Mouse (Mus musculus): ENCODE results near the gene Nek3.
A peak's percentile ranks its signal among the peaks of the same experiment; 100 is the strongest.

Nek3 gene

GRCm38 (mm10) chr8:22143764-22144491 is 22.3 kb downstream of the Nek3 start:
- no peak for DNase-seq (ENCODE audit: low spot score in 2 of 2)

DNA sequence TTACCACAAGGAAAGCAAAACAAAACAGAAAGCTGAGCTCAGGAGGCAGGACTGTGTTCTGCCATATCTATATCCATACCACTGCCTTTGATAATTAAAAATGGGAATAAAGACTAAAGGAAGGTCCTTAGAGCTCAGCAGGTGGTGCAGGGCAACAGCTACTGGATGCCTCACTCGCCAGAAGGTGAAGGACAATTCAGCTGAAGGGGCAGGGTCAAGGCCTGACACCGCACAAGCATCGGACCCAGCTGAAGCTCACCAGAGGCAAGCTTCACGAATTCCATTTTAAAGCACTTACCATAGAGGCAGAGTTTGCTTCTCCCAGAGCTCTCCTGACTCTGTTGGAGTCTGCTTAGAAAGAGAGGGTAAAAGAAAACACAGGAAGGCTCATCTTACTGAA is 23.6 kb downstream of the Nek3 start:
- no peak for DNase-seq (ENCODE audit: low spot score in 2 of 2)

DNA sequence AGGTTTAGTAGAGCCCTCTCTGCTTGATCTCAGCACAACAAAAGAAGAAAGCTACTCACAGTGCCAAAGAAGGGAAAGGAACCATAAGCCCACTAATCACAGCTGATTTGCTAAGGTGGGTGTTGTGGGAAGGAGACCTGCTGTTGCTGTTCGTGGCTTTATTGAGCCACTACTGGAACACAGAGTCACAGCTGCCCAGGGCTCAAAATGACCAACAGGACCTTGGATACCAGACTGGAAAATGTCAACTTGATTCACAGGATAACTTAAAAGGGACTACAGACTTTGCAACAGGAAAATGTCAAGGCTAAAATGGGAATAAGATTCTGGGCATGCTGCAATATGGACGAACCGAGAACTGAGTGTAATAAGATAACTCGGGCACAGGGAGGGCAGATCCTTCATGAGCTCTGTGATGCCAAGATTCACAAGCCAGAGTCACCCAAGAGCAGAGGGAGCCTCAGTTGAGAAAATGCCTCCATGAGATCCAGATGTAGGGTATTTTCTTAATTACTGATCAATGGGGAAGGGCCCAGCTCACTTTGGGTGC is 24.3 kb downstream of the Nek3 start:
- no peak for DNase-seq (ENCODE audit: low spot score in 2 of 2)

- peak; percentile 12 to 37 for DNase-seq (ENCODE audit: low spot score in 2 of 2)
Observed at GRCm38 (mm10) chr8:22136462-22136861, 29.8 kb downstream of the Nek3 start.

DNA sequence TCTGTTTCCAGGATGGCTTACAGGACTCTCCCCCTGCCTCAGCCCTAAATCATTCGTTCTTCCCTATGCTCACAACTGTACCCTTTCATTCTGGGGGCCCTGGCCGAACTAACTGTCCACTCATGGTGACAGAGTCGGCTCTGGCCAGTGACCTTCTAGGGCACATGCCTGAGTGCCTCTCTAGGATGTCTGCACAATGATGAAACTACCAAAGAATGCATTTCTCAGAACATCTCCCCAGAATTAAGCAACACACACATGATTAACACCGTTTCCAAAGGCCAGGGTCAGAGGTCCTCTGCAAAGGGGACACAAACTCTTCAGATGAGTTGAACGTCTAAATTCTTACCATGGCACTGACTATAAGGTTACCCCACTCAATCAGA is 31.5 kb downstream of the Nek3 start:
- DNase-seq (ENCODE audit: low spot score in 2 of 2): no peak

- DNase-seq (ENCODE audit: low spot score in 2 of 2): no peak
Observed at GRCm38 (mm10) chr8:22134078-22134749, 32.0 kb downstream of the Nek3 start.

DNA sequence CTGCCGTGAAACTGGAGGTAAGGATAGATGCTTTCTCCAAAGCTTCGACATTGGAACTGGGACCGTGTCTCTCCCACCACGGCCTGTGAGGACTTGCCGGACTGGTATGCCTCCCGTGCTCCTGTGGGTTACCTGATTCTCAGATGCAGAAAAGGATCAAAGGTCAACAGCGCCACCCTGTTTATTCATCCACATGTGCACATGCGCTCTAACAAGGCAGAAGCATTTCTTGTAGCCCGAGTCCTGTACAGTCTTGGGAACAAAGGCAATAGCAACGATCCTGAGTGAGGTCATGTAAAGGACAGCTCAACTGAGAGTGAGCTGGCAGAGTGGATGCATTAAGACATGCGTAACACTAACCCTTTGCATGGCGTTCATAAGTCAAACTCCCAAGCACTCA is 34.2 kb downstream of the Nek3 start:
- peak in 1 of 2 experiments; percentile 29 for DNase-seq (ENCODE audit: low spot score in 2 of 2)

DNA sequence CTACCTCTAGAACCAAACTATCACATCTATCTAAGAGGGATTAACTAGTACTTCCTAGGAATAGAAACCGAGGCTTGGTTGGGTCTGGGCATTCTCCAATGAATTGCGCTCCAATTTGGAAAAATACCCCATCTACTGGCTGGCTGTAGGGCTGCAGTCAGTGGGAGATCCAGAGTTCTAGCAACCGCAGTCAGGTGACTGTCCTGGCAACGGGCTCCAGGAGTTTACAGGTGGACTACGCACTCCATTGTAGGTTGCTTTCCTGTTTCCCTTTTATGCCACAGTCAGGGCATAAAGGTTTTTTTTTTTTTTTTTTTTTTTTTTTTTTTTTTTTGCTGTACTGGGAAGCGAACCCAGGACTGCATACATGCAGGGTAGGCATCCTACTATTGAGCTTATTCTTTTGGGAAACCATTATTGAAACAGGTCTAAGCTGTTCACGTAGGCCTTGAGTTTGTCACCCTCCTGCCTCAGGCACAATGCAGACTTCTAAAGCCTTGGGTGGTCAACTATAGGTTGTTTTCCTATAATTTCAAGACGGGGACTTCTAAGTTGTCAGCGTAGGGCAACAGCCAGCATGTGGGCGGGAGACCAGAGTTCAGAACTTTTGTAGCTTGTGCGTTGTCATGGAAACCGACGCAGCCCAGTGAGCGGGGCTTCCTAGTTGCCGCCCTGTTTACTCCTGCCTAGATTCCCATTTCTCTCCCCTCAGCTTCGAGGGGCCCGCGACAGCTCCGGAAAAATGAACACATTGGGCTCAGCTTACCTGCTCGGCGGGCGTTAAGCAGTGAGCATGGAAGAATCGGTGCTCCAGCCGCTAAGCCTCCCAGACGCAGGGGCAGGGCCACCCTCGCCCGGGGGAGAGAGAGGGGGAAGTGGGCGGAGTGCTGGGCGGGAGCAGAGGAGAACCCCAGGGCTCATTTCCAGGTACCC is 41.7 kb downstream of the Nek3 start, which contains the start of gene Nek5:
Gene Nek5, minus strand, starts transcription at position 834 of the 933 bp plus-strand sequence.
- peak in 1 of 2 experiments; percentile 31 for DNase-seq (ENCODE audit: low spot score in 2 of 2)

DNA sequence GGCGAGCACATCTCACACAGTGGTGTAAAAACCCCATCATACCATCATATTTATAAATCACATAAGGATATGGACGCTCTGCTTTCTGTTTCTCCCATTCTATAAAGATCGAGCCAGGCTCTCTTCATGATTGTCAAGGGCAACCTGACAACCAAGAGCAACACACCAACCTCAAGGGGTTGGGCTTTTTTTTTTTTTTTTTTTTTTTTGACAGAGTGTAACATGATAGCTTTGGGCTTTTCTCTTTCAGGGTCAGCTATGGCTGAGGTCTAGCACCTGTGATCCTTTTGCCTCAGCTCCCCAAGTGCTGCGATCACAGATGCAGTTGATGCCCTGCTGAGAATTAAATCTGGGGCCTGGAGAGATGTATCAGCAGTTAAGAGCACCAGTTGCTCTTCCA is 59.2 kb downstream of the Nek3 start:
- no peak for DNase-seq (ENCODE audit: low spot score in 2 of 2)

- DNase-seq (ENCODE audit: low spot score in 2 of 2): peak in 1 of 2 experiments; percentile 1
Observed at GRCm38 (mm10) chr8:22091568-22091967, 74.7 kb downstream of the Nek3 start.

GRCm38 (mm10) chr8:22089226-22089625 is 77.0 kb downstream of the Nek3 start:
- no peak for DNase-seq (ENCODE audit: low spot score in 2 of 2)

GRCm38 (mm10) chr8:22079313-22080007 is 86.8 kb downstream of the Nek3 start:
- no peak for DNase-seq (ENCODE audit: low spot score in 2 of 2)

Data from urinary bladder, postnatal 36 days (tissue).